Mouse (Mus musculus): ENCODE measurements around the gene Nkx2-9. TPM values are rescaled to one million over a fixed set of nuclear protein-coding genes. Genes with fewer than 3 reads are reported as not detected.

Gene Nkx2-9
- not detected in 2 replicates for polyA plus RNA-seq (2016; fragmentation: Nextera tagmentation; extraction: Ambion mirVana)

DNA sequence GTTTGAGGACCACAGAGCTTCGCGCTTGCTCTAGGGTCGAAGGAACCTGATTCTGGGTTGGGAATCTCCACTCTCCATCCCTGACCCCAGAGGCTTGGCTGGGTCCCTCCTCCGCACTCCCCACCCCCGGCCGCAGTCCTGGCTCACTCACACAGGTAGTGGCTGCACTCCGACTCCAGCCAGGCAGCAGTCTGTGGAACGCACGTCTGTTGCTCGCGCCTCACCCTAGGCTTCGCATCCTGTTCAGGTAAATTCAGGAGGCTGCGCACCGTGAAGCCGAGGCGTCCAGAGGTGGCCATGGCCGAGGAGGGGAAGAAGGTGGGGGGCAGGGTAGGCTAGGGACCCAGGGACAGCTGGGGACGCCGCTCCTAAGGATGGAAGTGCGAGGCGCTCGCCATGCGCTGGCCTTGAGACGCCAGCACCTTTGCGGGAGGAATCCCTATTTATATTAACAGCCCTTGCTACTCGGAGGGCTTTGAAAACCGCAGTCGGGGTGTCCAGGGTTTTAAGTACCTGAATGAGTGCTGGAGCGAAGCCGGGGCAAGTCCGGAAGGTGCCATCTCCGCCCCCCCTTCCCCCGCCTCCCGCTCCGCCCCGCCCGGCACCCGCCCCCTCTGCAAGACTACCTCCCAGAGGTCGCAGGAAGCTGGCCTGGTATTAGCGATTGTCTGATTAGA is at the start of gene Nkx2-9:
Gene Nkx2-9, minus strand, starts transcription at position 524 of the 677 bp plus-strand sequence.
- 0 out of 2 replicates have a peak, but pooled peaks have one; percentile 32 for ATAC-seq (ENCODE audit: insufficient number of reproducible peaks, insufficient read depth, low FRiP score, low TSS enrichment, low read depth)
- H3K27ac ChIP-seq = no peak within 1 kb of the TSS
- H3K36me3 ChIP-seq = no peaks in the 10 kb centered on the region
- H3K4me2 ChIP-seq = peak within 1 kb of the TSS; percentile 63
- no peaks in the 10 kb centered on the region for H3K9me3 ChIP-seq
- H3K4me3 ChIP-seq (replicated peaks) = peak within 1 kb of the TSS; percentile 39
- H3K4me1 ChIP-seq (replicated peaks) = peaks cover 21% of the 10 kb centered on the region
- no peak within 1 kb of the TSS for H3K9ac ChIP-seq (replicated peaks)
- peaks cover 92% of the 10 kb centered on the region for H3K27me3 ChIP-seq
- 1% methylated on average over 40 of the region's 40 CpGs for WGBS

DNA sequence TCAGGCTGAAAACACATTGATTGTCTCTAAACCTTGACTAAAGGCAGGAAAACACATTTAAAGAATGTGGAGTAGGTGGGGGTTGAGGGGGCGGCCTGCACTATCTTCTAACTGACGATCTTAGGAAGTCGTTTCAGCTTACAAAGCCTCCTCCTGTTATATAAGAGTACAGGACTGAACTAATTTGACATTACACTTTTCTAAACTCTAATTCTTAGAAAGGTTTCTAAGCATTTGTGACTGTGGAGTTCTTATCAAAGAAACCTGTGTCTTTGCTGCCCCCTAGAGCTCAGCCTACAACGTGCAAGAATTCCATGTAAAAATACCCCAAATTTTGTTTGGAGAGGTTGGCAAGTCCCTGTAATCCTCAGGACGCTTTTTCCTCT is 24.1 kb upstream of the Nkx2-9 start:
- peaks cover 29% of the 10 kb centered on the region for H3K27me3 ChIP-seq
- no peaks in the 10 kb centered on the region for H3K9me3 ChIP-seq
- WGBS = 10% methylated on average over 5 of the region's 5 CpGs
- H3K4me1 ChIP-seq (replicated peaks) = no peaks in the 10 kb centered on the region
- peak overlapping the region; percentile 6; the same call in 1 of the 2 replicates for H3K4me3 ChIP-seq (replicated peaks)
- H3K4me2 ChIP-seq = peak overlapping the region; percentile 47
- H3K36me3 ChIP-seq = no peaks in the 10 kb centered on the region
- no peak overlapping the region for H3K9ac ChIP-seq (replicated peaks)
- H3K27ac ChIP-seq = no peak overlapping the region
- ATAC-seq (ENCODE audit: insufficient number of reproducible peaks, insufficient read depth, low FRiP score, low TSS enrichment, low read depth) = no peak

DNA sequence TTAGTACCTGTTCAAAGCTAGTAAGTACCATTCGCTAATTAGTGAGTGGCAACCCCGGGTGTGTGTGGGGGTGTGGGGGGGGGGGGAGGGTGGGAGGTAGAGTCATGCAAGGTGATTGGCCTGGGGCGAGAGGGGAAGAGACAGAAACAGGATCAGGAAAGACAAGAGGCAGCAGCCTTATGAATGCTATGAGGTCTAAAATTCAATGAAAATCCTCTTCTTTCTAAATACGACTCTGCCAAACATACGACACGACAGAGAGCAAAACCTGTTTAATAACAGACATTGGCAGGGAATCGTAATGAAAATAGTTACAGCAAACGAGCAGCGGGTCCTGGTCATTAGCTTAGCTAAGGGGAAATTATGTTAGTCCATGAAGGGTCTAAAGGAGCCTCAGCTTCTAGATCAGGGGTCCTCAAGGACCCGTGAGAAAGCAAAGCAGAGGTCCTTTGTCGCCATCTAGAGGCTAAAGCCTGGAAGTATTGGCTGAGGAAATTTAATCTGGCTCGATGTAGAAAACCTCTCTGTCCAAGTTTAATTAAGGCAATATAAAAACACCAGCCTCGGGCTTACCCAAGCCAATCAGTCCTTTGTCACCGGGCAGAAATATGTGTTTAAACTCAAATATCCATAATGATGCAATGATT is 23.6 kb upstream of the Nkx2-9 start:
- Histone ChIP-seq H3K4me3 (replicated peaks) (peak overlapping the region; percentile 6; the same call in 1 of the 2 replicates), H3K9ac (replicated peaks) (no peak overlapping the region)
- ATAC-seq (ENCODE audit: insufficient number of reproducible peaks, insufficient read depth, low FRiP score, low TSS enrichment, low read depth) = peak; percentile 56; the same call in 1 of the 2 replicates

DNA sequence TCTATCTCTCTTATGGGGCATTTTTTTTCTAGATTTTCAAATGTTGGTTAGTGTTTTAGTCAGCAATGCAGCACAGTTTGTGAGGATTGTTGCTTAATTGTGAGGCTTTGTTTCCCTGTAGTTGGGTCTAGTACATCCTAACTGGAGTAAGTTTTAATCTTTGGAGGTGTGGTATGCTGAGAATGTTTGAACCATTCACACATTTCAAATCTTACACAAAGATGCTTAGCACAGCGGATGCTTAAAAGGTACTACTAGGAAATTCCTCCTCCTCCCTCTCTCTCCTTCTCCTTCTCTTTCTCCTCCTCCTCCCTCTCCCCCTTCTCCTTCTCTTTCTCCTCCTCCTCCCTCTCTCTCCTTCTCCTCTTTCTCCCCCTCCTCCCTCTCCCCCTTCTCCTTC is 3.0 kb upstream of the Nkx2-9 start:
- Histone ChIP-seq H3K4me3 (replicated peaks) (no peak overlapping the region), H3K36me3 (no peaks in the 10 kb centered on the region), H3K4me1 (replicated peaks) (peaks cover 21% of the 10 kb centered on the region), H3K9me3 (no peaks in the 10 kb centered on the region), H3K9ac (replicated peaks) (no peak overlapping the region), H3K27me3 (peaks cover 85% of the 10 kb centered on the region), H3K27ac (no peak overlapping the region), H3K4me2 (no peak overlapping the region)
- ATAC-seq (ENCODE audit: insufficient number of reproducible peaks, insufficient read depth, low FRiP score, low TSS enrichment, low read depth) = no peak
- 4% methylated on average over 1 of the region's 1 CpGs for WGBS

More for the DNA sequence above, 23.6 kb upstream of the Nkx2-9 start:
- H3K4me2 ChIP-seq = peak overlapping the region; percentile 47
- no peaks in the 10 kb centered on the region for H3K9me3 ChIP-seq
- no peaks in the 10 kb centered on the region for H3K4me1 ChIP-seq (replicated peaks)
- no peaks in the 10 kb centered on the region for H3K36me3 ChIP-seq
- 22% methylated on average over 14 of the region's 14 CpGs for WGBS
- no peak overlapping the region for H3K27ac ChIP-seq
- H3K27me3 ChIP-seq = peaks cover 29% of the 10 kb centered on the region

DNA sequence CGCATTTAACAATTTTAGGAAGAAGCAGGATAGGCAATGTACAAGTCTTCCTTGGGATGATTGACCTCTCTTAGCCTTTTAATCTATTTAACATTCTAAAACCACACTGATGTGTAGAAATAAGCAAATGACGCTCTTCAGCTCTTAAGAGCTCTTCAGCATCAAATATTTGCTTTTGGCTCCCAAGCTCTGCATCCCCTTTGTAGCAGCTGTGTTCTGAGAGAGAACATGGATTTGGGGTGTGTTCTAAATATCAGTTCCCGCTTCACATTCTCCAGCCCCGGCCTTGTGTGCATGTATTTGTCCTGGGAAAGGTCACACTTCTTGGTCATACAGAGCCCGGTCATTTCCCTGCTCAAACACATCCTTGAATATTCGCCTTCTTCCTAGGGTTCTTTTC is 2.3 kb upstream of the Nkx2-9 start:
- no peak overlapping the region for H3K4me2 ChIP-seq
- peaks cover 86% of the 10 kb centered on the region for H3K27me3 ChIP-seq
- H3K9me3 ChIP-seq = no peaks in the 10 kb centered on the region
- H3K27ac ChIP-seq = no peak overlapping the region
- H3K4me1 ChIP-seq (replicated peaks) = peaks cover 21% of the 10 kb centered on the region
- no peak overlapping the region for H3K4me3 ChIP-seq (replicated peaks)
- ATAC-seq (ENCODE audit: insufficient number of reproducible peaks, insufficient read depth, low FRiP score, low TSS enrichment, low read depth) = no peak
- WGBS = 9% methylated on average over 6 of the region's 6 CpGs
- no peak overlapping the region for H3K9ac ChIP-seq (replicated peaks)
- H3K36me3 ChIP-seq = no peaks in the 10 kb centered on the region

DNA sequence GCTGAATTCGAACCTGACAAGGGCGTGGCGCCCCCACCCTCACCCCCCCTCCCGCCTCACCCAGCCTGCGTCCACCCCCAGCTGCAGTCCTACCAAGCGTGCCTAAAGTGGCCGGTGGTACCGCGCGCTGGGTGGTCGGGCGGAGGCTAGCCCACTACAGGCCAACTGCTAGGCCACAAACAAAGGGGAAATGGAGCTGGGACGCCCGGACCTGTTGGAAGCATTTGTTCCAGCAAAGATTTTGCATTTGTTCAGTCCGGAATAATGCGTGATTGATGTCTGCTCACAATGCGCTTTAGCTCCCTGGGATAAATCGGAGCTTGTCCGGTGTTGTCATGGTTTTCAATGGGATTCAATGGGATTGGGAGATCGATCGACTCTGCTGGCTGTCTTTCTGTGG is 1.4 kb upstream of the Nkx2-9 start:
- Histone ChIP-seq H3K4me1 (replicated peaks) (peaks cover 21% of the 10 kb centered on the region), H3K4me3 (replicated peaks) (no peak overlapping the region), H3K9ac (replicated peaks) (no peak overlapping the region), H3K27me3 (peaks cover 87% of the 10 kb centered on the region), H3K36me3 (no peaks in the 10 kb centered on the region), H3K4me2 (no peak overlapping the region), H3K27ac (no peak overlapping the region), H3K9me3 (no peaks in the 10 kb centered on the region)
- no peak for ATAC-seq (ENCODE audit: insufficient number of reproducible peaks, insufficient read depth, low FRiP score, low TSS enrichment, low read depth)
- 3% methylated on average over 21 of the region's 21 CpGs for WGBS

DNA sequence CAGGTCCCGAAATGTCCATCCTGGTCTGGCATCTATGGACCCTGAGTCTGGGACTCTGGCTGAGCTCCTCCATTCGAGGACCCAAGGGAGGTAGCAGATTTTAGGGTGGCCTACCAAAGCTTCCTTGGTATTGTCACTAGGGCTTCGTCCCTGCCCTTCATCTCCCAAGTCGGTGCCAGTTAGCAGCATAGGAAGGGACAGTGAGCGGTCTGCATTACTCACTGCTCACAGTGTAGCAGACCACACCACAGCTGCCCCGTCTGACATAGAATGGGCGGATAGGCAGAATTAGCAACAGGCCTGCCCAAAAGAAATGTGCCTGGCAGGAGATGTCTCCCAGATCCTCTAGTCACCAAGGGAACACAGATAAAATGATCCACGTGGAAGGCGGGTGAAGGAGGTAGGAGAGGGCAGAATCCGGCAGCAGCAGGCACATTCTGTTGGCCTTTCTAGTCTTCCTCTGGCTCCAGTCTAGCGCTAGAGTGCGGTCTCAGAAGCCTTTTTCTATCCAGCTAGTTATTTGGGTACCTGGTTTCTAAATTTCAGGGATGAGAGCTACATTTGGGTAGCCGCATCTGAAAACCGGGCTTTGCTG is 929 bp upstream of the Nkx2-9 start:
- 5% methylated on average over 14 of the region's 14 CpGs for WGBS
- Histone ChIP-seq H3K4me1 (replicated peaks) (peaks cover 21% of the 10 kb centered on the region), H3K4me3 (replicated peaks) (no peak overlapping the region), H3K27me3 (peaks cover 89% of the 10 kb centered on the region), H3K4me2 (no peak overlapping the region), H3K9ac (replicated peaks) (no peak overlapping the region), H3K36me3 (no peaks in the 10 kb centered on the region), H3K27ac (no peak overlapping the region), H3K9me3 (no peaks in the 10 kb centered on the region)
- ATAC-seq (ENCODE audit: insufficient number of reproducible peaks, insufficient read depth, low FRiP score, low TSS enrichment, low read depth) = no peak

DNA sequence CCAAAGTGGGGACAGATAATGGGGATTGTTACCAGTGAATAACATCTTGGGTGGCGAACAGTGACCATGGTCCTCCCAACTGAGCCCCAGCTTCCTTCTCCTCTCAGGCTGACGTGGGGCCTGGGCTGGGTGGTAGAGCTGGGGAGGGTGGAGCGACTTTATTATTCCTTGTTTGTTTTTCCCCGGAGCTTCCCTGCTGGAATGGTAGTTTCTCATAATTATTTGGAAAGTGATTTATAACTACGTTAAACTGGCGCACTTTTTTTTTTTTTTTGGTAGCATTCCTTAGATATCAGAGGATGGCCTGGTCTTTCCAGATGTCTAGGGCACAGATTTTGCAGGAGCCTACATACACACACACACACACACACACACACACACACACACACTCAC is 350 bp upstream of the Nkx2-9 start:
- H3K4me1 ChIP-seq (replicated peaks) = peaks cover 21% of the 10 kb centered on the region
- H3K9ac ChIP-seq (replicated peaks) = no peak overlapping the region
- under 1% methylated on average over 6 of the region's 6 CpGs for WGBS
- H3K36me3 ChIP-seq = no peaks in the 10 kb centered on the region
- ATAC-seq (ENCODE audit: insufficient number of reproducible peaks, insufficient read depth, low FRiP score, low TSS enrichment, low read depth) = no peak
- peak overlapping the region; percentile 27 for H3K4me3 ChIP-seq (replicated peaks)
- no peaks in the 10 kb centered on the region for H3K9me3 ChIP-seq
- peak overlapping the region; percentile 63 for H3K4me2 ChIP-seq
- peaks cover 92% of the 10 kb centered on the region for H3K27me3 ChIP-seq
- H3K27ac ChIP-seq = no peak overlapping the region

DNA sequence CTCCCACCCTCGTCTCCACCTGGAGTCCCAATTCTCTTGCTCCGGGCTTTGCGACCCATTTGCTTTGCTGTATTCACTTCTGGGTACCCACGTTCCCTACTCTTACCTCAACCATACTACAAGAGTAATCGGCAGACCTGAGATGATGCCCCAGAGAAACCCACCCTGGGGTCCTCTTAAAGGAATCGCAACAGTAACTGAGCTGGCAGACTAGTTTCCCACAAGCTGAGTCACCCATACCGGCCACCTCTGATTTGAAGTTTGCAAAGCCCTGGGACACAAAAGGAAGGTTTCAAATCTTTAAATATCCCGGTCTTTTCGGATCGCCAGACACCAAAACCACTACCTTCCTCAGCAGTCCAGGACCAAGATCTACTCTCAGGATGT is 742 bp downstream of the Nkx2-9 start:
- H3K4me3 ChIP-seq (replicated peaks) = peak overlapping the region; percentile 39
- no peaks in the 10 kb centered on the region for H3K36me3 ChIP-seq
- peak overlapping the region; percentile 63 for H3K4me2 ChIP-seq
- ATAC-seq (ENCODE audit: insufficient number of reproducible peaks, insufficient read depth, low FRiP score, low TSS enrichment, low read depth) = no peak
- H3K27me3 ChIP-seq = peaks cover 95% of the 10 kb centered on the region
- 1% methylated on average over 10 of the region's 10 CpGs for WGBS
- H3K9me3 ChIP-seq = no peaks in the 10 kb centered on the region
- peaks cover 21% of the 10 kb centered on the region for H3K4me1 ChIP-seq (replicated peaks)
- H3K27ac ChIP-seq = no peak overlapping the region
- no peak overlapping the region for H3K9ac ChIP-seq (replicated peaks)

DNA sequence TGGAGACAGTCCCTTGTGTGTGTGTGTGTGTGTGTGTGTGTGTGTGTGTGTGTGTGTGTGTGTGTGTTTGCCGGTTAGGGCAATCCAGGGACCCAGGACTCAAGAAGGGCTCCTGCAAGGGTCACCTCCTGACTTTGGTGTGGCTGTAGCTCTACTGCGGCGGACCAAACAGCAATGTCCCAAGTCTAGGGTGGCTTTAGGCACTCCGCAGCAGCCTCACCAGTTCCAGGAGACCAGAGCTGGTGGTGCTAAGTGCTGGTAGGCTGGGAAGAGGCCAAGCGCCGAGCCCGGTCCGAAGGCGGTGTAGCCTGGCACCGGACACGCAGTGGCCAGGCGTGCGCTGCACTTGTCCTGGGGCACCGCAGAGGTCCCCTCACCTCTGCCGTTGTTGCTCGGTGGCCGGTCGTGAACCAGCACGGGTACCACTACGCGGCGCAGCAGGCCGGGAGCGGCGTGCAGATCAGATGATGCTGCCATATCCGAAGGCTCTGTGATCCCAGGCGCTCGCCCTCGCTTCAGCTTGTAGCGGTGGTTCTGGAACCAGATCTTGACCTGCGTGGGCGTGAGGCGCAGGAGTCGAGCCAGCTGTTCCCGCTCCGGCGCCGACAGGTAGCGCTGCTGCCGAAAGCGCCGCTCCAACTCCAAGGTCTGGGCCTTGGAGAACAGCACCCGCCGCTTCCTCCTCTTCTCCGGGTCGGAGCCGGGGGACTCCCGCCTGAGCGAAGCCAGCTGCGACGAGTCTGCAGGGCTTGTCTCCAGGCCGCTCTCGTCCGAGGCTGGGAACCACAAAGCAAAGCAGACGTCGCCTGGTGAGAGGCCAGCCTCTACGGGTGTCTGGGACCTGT is 1.4 kb downstream of the Nkx2-9 start:
- ATAC-seq (ENCODE audit: insufficient number of reproducible peaks, insufficient read depth, low FRiP score, low TSS enrichment, low read depth) = peak; percentile 33; the same call in 1 of the 2 replicates
- Histone ChIP-seq H3K9me3 (no peaks in the 10 kb centered on the region), H3K27me3 (peaks cover 99% of the 10 kb centered on the region), H3K27ac (no peak overlapping the region), H3K9ac (replicated peaks) (no peak overlapping the region), H3K4me1 (replicated peaks) (peaks cover 21% of the 10 kb centered on the region), H3K4me2 (peak overlapping the region; percentile 63), H3K36me3 (no peaks in the 10 kb centered on the region), H3K4me3 (replicated peaks) (peak overlapping the region; percentile 39)
- under 1% methylated on average over 56 of the region's 57 CpGs for WGBS

DNA sequence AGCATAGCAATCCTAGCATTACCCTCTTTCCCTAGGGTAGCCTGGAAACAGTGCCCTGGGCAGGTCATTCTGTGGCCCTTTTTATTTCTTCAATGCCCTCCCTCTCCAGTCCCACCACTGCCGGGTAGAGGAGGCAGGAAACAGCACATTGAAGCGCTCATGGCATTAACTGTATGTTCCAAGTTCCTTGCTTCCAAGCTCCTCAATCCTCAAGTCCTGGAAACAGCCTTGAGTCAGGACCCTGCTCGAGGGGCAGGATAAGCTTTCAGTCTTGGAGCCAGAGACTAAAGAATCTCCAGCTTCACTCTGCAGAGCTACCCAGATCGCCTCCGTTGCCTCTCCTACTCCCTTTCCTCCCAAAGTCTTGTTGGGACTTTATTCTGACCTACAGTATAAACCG is 2.2 kb downstream of the Nkx2-9 start:
- H3K4me2 ChIP-seq = no peak overlapping the region
- no peaks in the 10 kb centered on the region for H3K36me3 ChIP-seq
- no peak overlapping the region for H3K9ac ChIP-seq (replicated peaks)
- 4% methylated on average over 6 of the region's 6 CpGs for WGBS
- H3K4me1 ChIP-seq (replicated peaks) = peaks cover 21% of the 10 kb centered on the region
- peaks cover 96% of the 10 kb centered on the region for H3K27me3 ChIP-seq
- no peak overlapping the region for H3K4me3 ChIP-seq (replicated peaks)
- H3K27ac ChIP-seq = no peak overlapping the region
- H3K9me3 ChIP-seq = no peaks in the 10 kb centered on the region
- ATAC-seq (ENCODE audit: insufficient number of reproducible peaks, insufficient read depth, low FRiP score, low TSS enrichment, low read depth) = no peak

All from limb, embryonic 12.5 days (tissue).